Mouse (Mus musculus) liver, postnatal 0 days (tissue): ENCODE results near the gene Katna1. TPM values are rescaled to one million over a fixed set of nuclear protein-coding genes. Genes with fewer than 3 reads are reported as not detected.

Source experiments
- ATAC-seq: fragments of 200-750 bp; cut with Nextera tagmentation; 2 replicates; pipeline ENCODE4 v1.8.0; 2017; ENCODE audit warnings: mild to moderate bottlenecking, moderate library complexity
- DNase-seq: peaks from one replicate; pipeline ENCODE4 v3.0.0-alpha.2; 2016
- H3K27ac ChIP-seq: fragments of 300-500 bp; sonication (generic); 2 replicates; pipeline ENCODE4 v1.5.1; 2014; ENCODE audit warnings: antibody characterized with exemption, moderate library complexity, mild to moderate bottlenecking, low read depth
- H3K27me3 ChIP-seq: fragments of 300-500 bp; sonication (generic); 2 replicates; pipeline ENCODE4 v1.6.1; 2014; ENCODE audit warnings: low read length, control low read depth, mixed read lengths; ENCODE audit not compliant: insufficient read depth
- H3K36me3 ChIP-seq: fragments of 300-500 bp; sonication (generic); replicated peaks from 2 replicates; pipeline ENCODE4 v1.6.1; 2014; ENCODE audit warnings: mild to moderate bottlenecking, control low read depth, low read length, moderate library complexity, mixed read lengths; ENCODE audit not compliant: insufficient read depth
- H3K4me1 ChIP-seq: fragments of 300-500 bp; sonication (generic); 2 replicates; pipeline ENCODE4 v1.6.1; 2014; ENCODE audit warnings: antibody characterized with exemption, mild to moderate bottlenecking, control low read depth; ENCODE audit not compliant: insufficient read depth
- H3K4me2 ChIP-seq: fragments of 300-500 bp; sonication (generic); 2 replicates; pipeline ENCODE4 v1.6.1; 2014; ENCODE audit warnings: low read depth, mild to moderate bottlenecking, low read length, moderate library complexity, mixed read lengths
- H3K4me3 ChIP-seq: fragments of 300-500 bp; sonication (generic); 2 replicates; pipeline ENCODE4 v1.5.1; 2014; ENCODE audit warnings: low read depth, low read length
- H3K9ac ChIP-seq: fragments of 300-500 bp; sonication (generic); replicated peaks from 2 replicates; pipeline ENCODE4 v1.6.1; 2014; ENCODE audit warnings: mild to moderate bottlenecking, moderate library complexity
- H3K9me3 ChIP-seq: fragments of 300-500 bp; sonication (generic); 2 replicates; pipeline ENCODE4 v1.6.1; 2016; ENCODE audit warnings: mild to moderate bottlenecking, control low read depth, low read length, mixed read lengths
- CTCF ChIP-seq: sonication (generic); IDR thresholded peaks from 2 replicates; pipeline ENCODE4 v1.5.1; 2016; ENCODE audit warnings: antibody characterized with exemption, low read depth
- EP300 ChIP-seq: IDR thresholded peaks from 2 replicates; pipeline ENCODE4 v1.6.1; 2016; ENCODE audit warnings: antibody characterized with exemption, low read depth, mild to moderate bottlenecking
- WGBS: fragments of 180-500 bp; shearing (Covaris S2); extraction: QIAGEN DNeasy Blood & Tissue Kit; methylation state at CpG from one replicate; pipeline ENCODE4 v1.1.7; 2014; ENCODE audit not compliant: insufficient replicate concordance; 5-methylcytosine and 5-hydroxymethylcytosine counted together
- polyA plus RNA-seq: library from polyadenylated mRNA; unstranded; fragments of >200 nt; fragmentation: Nextera tagmentation; extraction: Ambion mirVana; gene quantifications from 2 replicates; pipeline ENCODE4 v1.2.1, GENCODE M21; 2015

The Katna1 gene
- polyA plus RNA-seq, 1 experiment from 2014 or later = 20.1 TPM

GRCm38 (mm10) chr10:7787319-7787718 is 61.5 kb downstream of the Katna1 start:
- no peak overlapping the region for H3K4me3 ChIP-seq
- H3K4me2 ChIP-seq = no peak overlapping the region
- no peak overlapping the region for H3K27ac ChIP-seq
- peaks cover 4% of the 10 kb centered on the region for H3K4me1 ChIP-seq
- H3K36me3 ChIP-seq = peaks cover 7% of the 10 kb centered on the region; the same call in 1 of the 2 replicates
- H3K27me3 ChIP-seq = no peaks in the 10 kb centered on the region
- no peak overlapping the region for H3K9ac ChIP-seq
- ATAC-seq (no peak), DNase-seq (no peak)
- no peaks in the 10 kb centered on the region for H3K9me3 ChIP-seq
- TF ChIP-seq CTCF (no peak), EP300 (no peak)
- WGBS = 43% methylated on average over 2 of the region's 2 CpGs

GRCm38 (mm10) chr10:7792254-7792750 is 66.5 kb downstream of the Katna1 start:
- H3K9ac ChIP-seq = peak overlapping the region; percentile 89
- H3K4me3 ChIP-seq = peak overlapping the region; percentile 83
- peaks cover 23% of the 10 kb centered on the region for H3K36me3 ChIP-seq
- ATAC-seq (peak; percentile 50), DNase-seq (no peak)
- no peaks in the 10 kb centered on the region for H3K9me3 ChIP-seq
- H3K27me3 ChIP-seq = no peaks in the 10 kb centered on the region
- peak overlapping the region; percentile 85 for H3K27ac ChIP-seq
- WGBS = under 1% methylated on average over 10 of the region's 10 CpGs
- peaks cover 12% of the 10 kb centered on the region for H3K4me1 ChIP-seq
- TF ChIP-seq CTCF (no peak), EP300 (no peak)
- H3K4me2 ChIP-seq = peak overlapping the region; percentile 77

GRCm38 (mm10) chr10:7792751-7793385 is 67.1 kb downstream of the Katna1 start, which contains the start of the genes Ginm1 and Ppil4:
TSS of gene Ginm1 (minus strand) at chr10:7792824.
TSS of gene Ppil4 (plus strand) at chr10:7792891.
- Histone ChIP-seq H3K9ac (peak within 1 kb of the TSS; percentile 89), H3K27ac (peak within 1 kb of the TSS; percentile 85), H3K36me3 (peaks cover 28% of the 10 kb centered on the region), H3K4me1 (peaks cover 12% of the 10 kb centered on the region), H3K4me2 (peak within 1 kb of the TSS; percentile 77), H3K27me3 (no peaks in the 10 kb centered on the region), H3K9me3 (no peaks in the 10 kb centered on the region), H3K4me3 (peak within 1 kb of the TSS; percentile 83)
- ATAC-seq (peak; percentile 96), DNase-seq (peak; percentile 93)
- TF ChIP-seq CTCF = no peak
- TF ChIP-seq EP300 = no peak
- WGBS = 1% methylated on average over 51 of the region's 52 CpGs

GRCm38 (mm10) chr10:7801258-7801657 is 75.5 kb downstream of the Katna1 start:
- no peak for DNase-seq
- H3K27ac ChIP-seq = no peak overlapping the region
- no peak overlapping the region for H3K9ac ChIP-seq
- 56% methylated on average over 3 of the region's 3 CpGs for WGBS
- H3K4me1 ChIP-seq = no peaks in the 10 kb centered on the region
- ATAC-seq = no peak
- H3K9me3 ChIP-seq = no peaks in the 10 kb centered on the region
- no peaks in the 10 kb centered on the region for H3K27me3 ChIP-seq
- no peak overlapping the region for H3K4me2 ChIP-seq
- H3K4me3 ChIP-seq = no peak overlapping the region
- peaks cover 85% of the 10 kb centered on the region for H3K36me3 ChIP-seq
- TF ChIP-seq CTCF = no peak
- TF ChIP-seq EP300 = no peak

GRCm38 (mm10) chr10:7802519-7803140 is 76.8 kb downstream of the Katna1 start:
- Histone ChIP-seq H3K36me3 (peaks cover 81% of the 10 kb centered on the region), H3K9ac (no peak overlapping the region), H3K27me3 (no peaks in the 10 kb centered on the region), H3K4me3 (no peak overlapping the region), H3K4me2 (no peak overlapping the region), H3K4me1 (no peaks in the 10 kb centered on the region), H3K9me3 (no peaks in the 10 kb centered on the region), H3K27ac (no peak overlapping the region)
- ATAC-seq (no peak), DNase-seq (no peak)
- no peak for TF ChIP-seq EP300
- TF ChIP-seq CTCF = no peak
- WGBS = 78% methylated on average over 2 of the region's 2 CpGs

- TF ChIP-seq EP300 (no peak), CTCF (peak; percentile 78)
- no peak overlapping the region for H3K9ac ChIP-seq
- H3K36me3 ChIP-seq = peaks cover 54% of the 10 kb centered on the region
- 39% methylated on average over 2 of the region's 2 CpGs for WGBS
- H3K9me3 ChIP-seq = no peaks in the 10 kb centered on the region
- DNase-seq = peak; percentile 39
- H3K27me3 ChIP-seq = no peaks in the 10 kb centered on the region
- ATAC-seq = peak; percentile 72
- no peaks in the 10 kb centered on the region for H3K4me1 ChIP-seq
- no peak overlapping the region for H3K4me3 ChIP-seq
- H3K4me2 ChIP-seq = no peak overlapping the region
- no peak overlapping the region for H3K27ac ChIP-seq
Observed at GRCm38 (mm10) chr10:7809937-7810336, 84.1 kb downstream of the Katna1 start.

Other genes starting within 250 kb of the Katna1 start
- gene Lrp11, start 136.2 kb upstream of the Katna1 start, polyA plus RNA-seq = 0.26 and 0.28 TPM in 2 replicates
- 12.4 and 13.7 TPM in 2 replicates for gene Nup43, start 58.5 kb upstream of the Katna1 start, polyA plus RNA-seq
- gene Pcmt1, start 44.9 kb upstream of the Katna1 start, polyA plus RNA-seq = 64.8 and 67.2 TPM in 2 replicates
- gene Lats1, start 44.8 kb upstream of the Katna1 start, polyA plus RNA-seq = 2.1 and 2.5 TPM in 2 replicates
- gene Ginm1, start 66.8 kb downstream of the Katna1 start, polyA plus RNA-seq = 78.9 and 80.8 TPM in 2 replicates
- 14.1 and 14.2 TPM in 2 replicates for gene Ppil4, start 66.9 kb downstream of the Katna1 start, polyA plus RNA-seq
- gene Zc3h12d, start 106.5 kb downstream of the Katna1 start, polyA plus RNA-seq = 0.70 and 0.82 TPM in 2 replicates
- gene Tab2, start 230.2 kb downstream of the Katna1 start, polyA plus RNA-seq = 11.8 and 12.9 TPM in 2 replicates